In the genomic region with DNA sequence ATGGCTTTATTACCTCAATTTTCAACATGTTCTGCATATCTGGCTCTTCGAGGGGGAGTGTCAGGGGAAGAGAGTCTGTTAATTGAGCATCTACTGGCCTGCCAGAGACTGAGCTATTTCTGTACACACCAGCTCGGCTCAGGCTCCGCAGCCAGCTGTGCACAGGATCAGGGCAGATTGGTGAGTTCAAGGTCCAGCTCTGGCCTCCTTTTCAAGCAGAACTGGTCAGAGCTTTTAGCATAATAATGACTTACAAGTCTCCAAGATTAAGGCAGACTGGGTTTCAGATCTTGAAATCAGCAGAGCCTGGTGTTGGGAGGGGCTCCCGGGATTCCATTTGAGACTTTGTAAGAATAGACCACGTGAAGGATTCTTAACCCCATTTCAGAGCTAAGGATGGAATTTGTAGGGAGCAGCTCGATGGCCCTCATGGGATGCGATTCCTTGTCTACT, we compare ENCODE assay signal across 22 mouse cellular contexts. TPM values are rescaled to one million over a fixed set of nuclear protein-coding genes. Genes with fewer than 3 reads are reported as not detected.
A peak's percentile ranks its signal among the peaks of the same experiment; 100 is the strongest.
DNase-seq lines count a peak whose midpoint lies in the region; ATAC-seq lines count a peak whose summit lies in the region.
"Had no signal": no experiment of that assay in that cellular context is flagged by ENCODE, and none has a peak within 500 bp of the region (broad histone marks: within the 10 kb centered on the region; RNA-seq: fewer than 3 reads in every experiment).

No protein-coding gene starts in this region.

- H3K36me3 ChIP-seq in neural tube, embryonic 12.5 days = no peaks in the 10 kb centered on the region
- H3K36me3 ChIP-seq in hindbrain, embryonic 11.5 days (ENCODE audit: control insufficient read depth, insufficient read depth, low read length) = no peaks in the 10 kb centered on the region
- no peaks in the 10 kb centered on the region for H3K36me3 ChIP-seq in midbrain, embryonic 13.5 days
- H3K36me3 ChIP-seq: embryonic facial prominence, embryonic 13.5 days; heart, embryonic 12.5 days; liver, embryonic 13.5 days had no signal

- peaks cover 18% of the 10 kb centered on the region for H3K4me1 ChIP-seq in neural tube, embryonic 12.5 days
- H3K4me1 ChIP-seq in hindbrain, embryonic 11.5 days (replicated peaks; ENCODE audit: control insufficient read depth, insufficient read depth, low read length) = peaks cover 2% of the 10 kb centered on the region; the same call in 1 of the 2 replicates
- H3K4me1 ChIP-seq in midbrain, embryonic 13.5 days (replicated peaks) = peaks cover 27% of the 10 kb centered on the region
- H3K4me1 ChIP-seq: heart, embryonic 12.5 days; liver, embryonic 13.5 days had no signal

- H3K9ac ChIP-seq in neural tube, embryonic 12.5 days = no peak overlapping the region
- H3K9ac ChIP-seq in hindbrain, embryonic 11.5 days (ENCODE audit: low read depth, low read length) = no peak overlapping the region
- no peak overlapping the region for H3K9ac ChIP-seq in midbrain, embryonic 13.5 days (replicated peaks)
- H3K9ac ChIP-seq: embryonic facial prominence, embryonic 13.5 days; heart, embryonic 12.5 days; liver, embryonic 13.5 days had no signal

- 38% methylated on average over 7 of the region's 7 CpGs for WGBS in neural tube, embryonic 12.5 days
- WGBS in hindbrain, embryonic 11.5 days = 65% methylated on average over 7 of the region's 7 CpGs
- 31% methylated on average over 7 of the region's 7 CpGs for WGBS in midbrain, embryonic 13.5 days

- ATAC-seq in neural tube, embryonic 12.5 days (ENCODE audit: low FRiP score, low read depth) = no peak; the same call in 1 of the 2 replicates
- peak; percentile 61 for ATAC-seq in hindbrain, embryonic 11.5 days (ENCODE audit: low FRiP score)
- ATAC-seq in midbrain, embryonic 13.5 days = no peak; the same call in 1 of the 2 replicates

- H3K27ac ChIP-seq in neural tube, embryonic 12.5 days = 0 out of 2 replicates have a peak overlapping the region, but pooled peaks have one; percentile 27
- H3K27ac ChIP-seq in hindbrain, embryonic 11.5 days (ENCODE audit: low read depth, low read length) = no peak overlapping the region; the same call in 1 of the 2 replicates
- peak overlapping the region; percentile 78 for H3K27ac ChIP-seq in midbrain, embryonic 13.5 days
- H3K27ac ChIP-seq: embryonic facial prominence, embryonic 13.5 days; liver, embryonic 13.5 days had no signal

- H3K4me3 ChIP-seq in neural tube, embryonic 12.5 days = no peak overlapping the region
- H3K4me3 ChIP-seq in hindbrain, embryonic 11.5 days (ENCODE audit: low read depth, low read length) = no peak overlapping the region
- H3K4me3 ChIP-seq in midbrain, embryonic 13.5 days (replicated peaks) = no peak overlapping the region
- H3K4me3 ChIP-seq: embryonic facial prominence, embryonic 13.5 days; heart, embryonic 12.5 days; liver, embryonic 13.5 days had no signal

- peak overlapping the region; percentile 32; the same call in 1 of the 2 replicates for H3K4me2 ChIP-seq in neural tube, embryonic 12.5 days (replicated peaks)
- H3K4me2 ChIP-seq in hindbrain, embryonic 11.5 days (replicated peaks; ENCODE audit: low read depth, low read length) = no peak overlapping the region
- peak overlapping the region; percentile 34 for H3K4me2 ChIP-seq in midbrain, embryonic 13.5 days (replicated peaks)
- H3K4me2 ChIP-seq: embryonic facial prominence, embryonic 13.5 days; heart, embryonic 12.5 days; liver, embryonic 13.5 days had no signal

- no peak for DNase-seq in neural tube, embryonic 10.5 days (ENCODE audit: extremely low spot score, low spot score)
- no peak for DNase-seq in hindbrain, embryonic 11.5 days (ENCODE audit: low spot score)
- no peak for DNase-seq in layer of hippocampus, postnatal 36 days
- DNase-seq in B cell, adult 2 months = no peak
- DNase-seq in thymus, adult 18-20 months = no peak
- no peak for DNase-seq in thymus, postnatal 36 days
- DNase-seq: adrenal gland, adult 2 months; cerebellum, adult 18-20 months; gastrocnemius, postnatal 14 days; heart, postnatal 36 days; kidney, adult 11 months; kidney, postnatal 4 days; liver, embryonic 13.5 days; right cerebral cortex, postnatal 25 days had no signal

- peaks cover 13% of the 10 kb centered on the region for H3K27me3 ChIP-seq in neural tube, embryonic 12.5 days (replicated peaks)
- H3K27me3 ChIP-seq in hindbrain, embryonic 11.5 days (ENCODE audit: control insufficient read depth, insufficient read depth, low read length) = no peaks in the 10 kb centered on the region
- H3K27me3 ChIP-seq in midbrain, embryonic 13.5 days = peaks cover 66% of the 10 kb centered on the region
- H3K27me3 ChIP-seq: liver, embryonic 13.5 days had no signal

- no peaks in the 10 kb centered on the region for H3K9me3 ChIP-seq in neural tube, embryonic 12.5 days
- no peaks in the 10 kb centered on the region for H3K9me3 ChIP-seq in hindbrain, embryonic 11.5 days (ENCODE audit: control insufficient read depth, low read length)
- 0 out of 2 replicates have a peak, but pooled peaks cover 3% of the 10 kb centered on the region for H3K9me3 ChIP-seq in midbrain, embryonic 13.5 days
- H3K9me3 ChIP-seq: embryonic facial prominence, embryonic 13.5 days; heart, embryonic 12.5 days; liver, embryonic 13.5 days had no signal

RNA-seq across cellular contexts. Expression of gene Grik3, which starts 55.3 kb away (rescaled TPM):
- 3.3 and 3.5 TPM in 2 replicates for polyA plus RNA-seq in neural tube, embryonic 12.5 days (2016; fragmentation: Nextera tagmentation; extraction: Ambion mirVana)
- 2.1 and 2.9 TPM in 2 replicates for polyA plus RNA-seq in hindbrain, embryonic 11.5 days (2014; fragmentation: Nextera tagmentation; extraction: Ambion mirVana)
- polyA plus RNA-seq in midbrain, embryonic 13.5 days (2015; fragmentation: Nextera tagmentation; extraction: Ambion mirVana) = 3.1 and 3.6 TPM in 2 replicates
- 10 to 100 TPM; 21.7 to 25.5 TPM for total RNA-seq in layer of hippocampus, postnatal 36 days (2021)
- total RNA-seq: common myeloid progenitor, adult 5-6 weeks; megakaryocyte, adult 5-6 weeks had no signal
- polyA plus RNA-seq: limb, embryonic 11.5 days; lung, embryonic 16.5 days had no signal
